Mouse (Mus musculus) layer of hippocampus, adult 2 months (tissue): Measurements from ENCODE around the gene Krtap3-1. TPM values are rescaled to one million over a fixed set of nuclear protein-coding genes. Genes with fewer than 3 reads are reported as not detected.

ENCODE experiments used
- DNase-seq, 2 experiments: peaks; one replicate each; pipeline ENCODE4 v3.0.0; 2022; ENCODE audit warnings: low spot score in 2 of 2
- H3K27ac ChIP-seq: fragments of 200-600 bp; 2 replicates; pipeline ENCODE4 v1.8.1; 2022
- H3K4me3 ChIP-seq: fragments of 200-600 bp; 2 replicates; pipeline ENCODE4 v1.8.1; 2022; ENCODE audit warnings: mild to moderate bottlenecking
- CTCF ChIP-seq: fragments of 200-600 bp; conservative IDR thresholded peaks from 2 replicates; pipeline ENCODE4 v1.8.1; 2022; ENCODE audit warnings: antibody characterized with exemption, mild to moderate bottlenecking, moderate library complexity
- total RNA-seq, 2 experiments: library from RNA; stranded (reverse); gene quantifications; 2 replicates each; pipeline ENCODE4 v1.2.3; 2021

The Krtap3-1 gene
- total RNA-seq, 2 experiments from 2014 or later, result not detected

DNA sequence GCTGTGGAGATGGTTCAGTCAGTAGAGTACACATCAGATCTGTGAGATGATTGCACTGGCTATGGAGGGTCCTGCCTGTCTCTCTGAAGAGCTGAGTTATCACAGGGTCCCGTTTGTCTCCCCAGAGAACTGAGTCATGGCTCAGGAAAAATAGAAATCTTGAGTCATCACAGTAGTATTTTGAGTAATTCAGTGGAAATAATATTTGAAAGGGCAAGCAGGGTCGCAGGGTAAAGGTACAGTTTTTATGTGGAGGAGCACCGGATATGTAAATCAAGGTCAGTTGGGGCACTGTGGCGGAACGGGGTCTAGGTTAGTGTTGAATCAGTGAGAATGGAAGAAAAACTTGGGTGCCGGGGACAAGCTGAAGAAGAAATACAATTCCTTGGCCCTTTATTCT lies 3.9 kb downstream of the Krtap3-1 start:
- no peak for TF ChIP-seq CTCF
- no peak for DNase-seq
- Histone ChIP-seq H3K27ac (no peak overlapping the region), H3K4me3 (no peak overlapping the region)

DNA sequence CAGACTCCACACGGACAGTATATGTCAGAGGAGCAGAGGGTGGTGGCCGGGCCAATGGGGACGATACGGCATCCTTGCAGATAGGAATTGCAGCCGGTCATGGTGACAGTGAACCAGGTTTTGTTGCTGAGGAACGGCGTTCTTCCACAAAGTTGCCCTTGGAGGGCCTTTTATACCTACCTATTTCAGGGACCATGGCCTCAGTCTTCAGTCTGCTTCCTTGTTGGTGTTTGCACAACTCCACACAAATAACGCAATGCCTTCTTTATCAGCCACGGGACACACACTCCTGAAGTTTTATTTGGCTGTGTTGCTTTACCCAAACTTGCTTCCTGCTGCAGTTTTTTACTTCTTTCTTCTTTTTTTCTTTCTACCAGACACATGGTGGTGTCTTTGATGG lies 7.1 kb downstream of the Krtap3-1 start, which contains the start of gene Gm11939:
Gene Gm11939 (minus strand): TSS at position 101 of the 400 bp plus-strand sequence.
- no peak within 1 kb of the TSS for H3K4me3 ChIP-seq
- no peak within 1 kb of the TSS for H3K27ac ChIP-seq
- DNase-seq, result no peak
- TF ChIP-seq CTCF, result no peak

GRCm38 (mm10) chr11:99557976-99558745 lies 8.3 kb downstream of the Krtap3-1 start:
- DNase-seq, result no peak
- 0 out of 2 replicates have a peak, but pooled peaks have one; percentile 5 for TF ChIP-seq CTCF
- Histone ChIP-seq H3K4me3 (no peak overlapping the region), H3K27ac (no peak overlapping the region)

DNA sequence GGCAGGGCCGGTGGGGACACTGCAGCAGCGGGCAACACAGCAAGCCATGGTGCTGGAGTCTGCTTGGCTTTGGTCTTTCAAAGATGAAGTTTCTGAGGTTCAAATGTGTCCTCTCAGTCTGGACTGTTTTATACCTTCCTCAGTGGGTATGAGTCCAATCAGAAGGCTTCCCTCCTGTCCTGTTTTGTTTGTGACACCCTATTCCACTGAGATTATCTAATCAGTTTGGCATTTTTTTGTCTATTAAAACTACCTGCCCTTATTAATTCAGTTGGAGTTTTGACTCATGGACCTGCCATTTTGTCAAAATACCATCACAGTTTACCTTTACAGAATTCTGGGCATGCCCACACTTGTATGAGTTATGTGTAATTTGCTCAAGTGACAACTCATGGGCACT lies 9.7 kb downstream of the Krtap3-1 start, which contains the start of gene Krtap3-2:
Gene Krtap3-2 (minus strand): TSS at position 101 of the 400 bp plus-strand sequence.
- H3K27ac ChIP-seq, result no peak within 1 kb of the TSS
- no peak for DNase-seq
- TF ChIP-seq CTCF, result no peak

DNA sequence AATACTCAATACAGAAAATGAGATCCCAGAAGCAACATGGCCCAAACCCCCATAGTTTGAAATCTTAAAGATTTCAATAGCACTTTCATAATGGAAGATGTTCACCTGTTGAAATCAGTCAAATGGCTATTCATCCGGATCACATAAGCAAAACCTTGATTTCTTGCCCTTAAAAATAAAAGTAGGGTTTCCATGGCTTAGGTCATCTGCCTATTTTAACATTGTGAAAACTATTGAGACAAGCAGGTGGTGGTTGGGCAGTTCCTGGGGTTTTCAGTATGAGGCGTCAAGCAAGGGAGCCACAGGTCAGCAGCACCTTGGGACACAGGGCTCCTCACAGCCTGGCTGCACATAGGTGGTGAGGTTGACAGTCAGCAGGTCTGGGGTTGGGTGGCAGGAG lies 10.2 kb downstream of the Krtap3-1 start:
- no peak for DNase-seq
- no peak overlapping the region for H3K4me3 ChIP-seq
- TF ChIP-seq CTCF, result no peak
- no peak overlapping the region for H3K27ac ChIP-seq

More for the DNA sequence above, 9.7 kb downstream of the Krtap3-1 start, which contains the start of gene Krtap3-2:
- no peak within 1 kb of the TSS for H3K4me3 ChIP-seq

DNA sequence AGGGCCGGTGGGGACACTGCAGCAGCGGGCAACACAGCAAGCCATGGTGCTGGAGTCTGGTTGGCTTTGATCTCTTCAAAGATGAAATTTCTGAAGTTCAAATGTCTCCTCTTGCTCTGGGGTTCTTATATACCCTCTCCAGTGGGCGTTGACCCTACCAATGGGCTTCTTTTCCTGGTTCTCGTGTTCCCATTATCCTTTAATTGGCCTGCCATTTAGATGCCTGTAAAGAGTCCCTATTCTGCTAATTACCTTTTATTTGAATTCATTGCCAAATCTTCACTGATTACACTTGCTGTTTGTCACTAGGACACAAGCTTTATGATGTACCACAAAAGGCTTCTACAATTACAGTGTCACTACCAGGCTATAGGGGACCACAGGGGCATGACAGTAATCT lies 15.7 kb downstream of the Krtap3-1 start, which contains the start of gene Krtap3-3:
Gene Krtap3-3 (minus strand): TSS at position 101 of the 400 bp plus-strand sequence.
- TF ChIP-seq CTCF, result no peak
- Histone ChIP-seq H3K27ac (no peak within 1 kb of the TSS), H3K4me3 (no peak within 1 kb of the TSS)
- no peak for DNase-seq

GRCm38 (mm10) chr11:99547892-99548291 lies 18.5 kb downstream of the Krtap3-1 start:
- no peak overlapping the region for H3K4me3 ChIP-seq
- peak; percentile 31 for TF ChIP-seq CTCF

GRCm38 (mm10) chr11:99539721-99540120 lies 26.7 kb downstream of the Krtap3-1 start:
- TF ChIP-seq CTCF, result no peak
- peak; percentile 26 for DNase-seq
- H3K27ac ChIP-seq, result no peak overlapping the region
- H3K4me3 ChIP-seq, result no peak overlapping the region

More at GRCm38 (mm10) chr11:99547892-99548291, 18.5 kb downstream of the Krtap3-1 start:
- H3K27ac ChIP-seq, result no peak overlapping the region
- no peak for DNase-seq

- no peak for DNase-seq
- no peak for TF ChIP-seq CTCF
Observed at GRCm38 (mm10) chr11:99521288-99521860, 45.1 kb downstream of the Krtap3-1 start, which contains the start of gene Krt39. Gene Krt39 (minus strand): TSS chr11:99521338.

More at GRCm38 (mm10) chr11:99521288-99521860, 45.1 kb downstream of the Krtap3-1 start, which contains the start of gene Krt39:
- H3K27ac ChIP-seq, result no peak within 1 kb of the TSS
- no peak within 1 kb of the TSS for H3K4me3 ChIP-seq

Other genes with a start within 250 kb of the Krtap3-1 start
- not detected for gene Krt25, start 243.7 kb downstream of the Krtap3-1 start, total RNA-seq
- gene Krt26, start 228.7 kb downstream of the Krtap3-1 start, total RNA-seq, result not detected
- gene Krt27, start 215.5 kb downstream of the Krtap3-1 start, total RNA-seq, result not detected
- under 1 TPM in 1 of 2 experiments, not detected in 1; 0.23 TPM for gene Krt28, start 191.7 kb downstream of the Krtap3-1 start, total RNA-seq
- gene Krt10, start 177.3 kb downstream of the Krtap3-1 start, total RNA-seq, result 10 to 100 TPM; 14.8 to 16.4 TPM
- gene Krt12, start 144.4 kb downstream of the Krtap3-1 start, total RNA-seq, result 1 to 10 TPM in 1 of 2 experiments, under 1 TPM in 1; 0.97 to 1.4 TPM
- not detected for gene Krt20, start 128.5 kb downstream of the Krtap3-1 start, total RNA-seq
- not detected for gene Krt23, start 73.5 kb downstream of the Krtap3-1 start, total RNA-seq
- not detected for gene Krt39, start 45.3 kb downstream of the Krtap3-1 start, total RNA-seq
- gene Krt40, start 23.5 kb downstream of the Krtap3-1 start, total RNA-seq, result not detected
- not detected for gene Krtap3-3, start 15.8 kb downstream of the Krtap3-1 start, total RNA-seq
- not detected for gene Krtap3-2, start 9.8 kb downstream of the Krtap3-1 start, total RNA-seq
- gene Gm11939, start 7.2 kb downstream of the Krtap3-1 start, total RNA-seq, result not detected
- gene Krtap1-5, start 14.4 kb upstream of the Krtap3-1 start, total RNA-seq, result not detected
- not detected for gene Krtap1-4, start 17.0 kb upstream of the Krtap3-1 start, total RNA-seq
- gene Krtap1-3, start 24.7 kb upstream of the Krtap3-1 start, total RNA-seq, result not detected
- gene Krtap9-3, start 31.5 kb upstream of the Krtap3-1 start, total RNA-seq, result not detected
- not detected for gene Gm11938, start 36.7 kb upstream of the Krtap3-1 start, total RNA-seq
- gene Gm11937, start 43.6 kb upstream of the Krtap3-1 start, total RNA-seq, result not detected
- gene Krtap2-4, start 48.2 kb upstream of the Krtap3-1 start, total RNA-seq, result not detected
- not detected for gene Gm11562, start 53.8 kb upstream of the Krtap3-1 start, total RNA-seq
- gene Krtap4-1, start 61.6 kb upstream of the Krtap3-1 start, total RNA-seq, result not detected
- not detected for gene Krtap4-2, start 68.5 kb upstream of the Krtap3-1 start, total RNA-seq
- gene Krtap4-7, start 77.5 kb upstream of the Krtap3-1 start, total RNA-seq, result not detected
- not detected for gene Gm11555, start 83.6 kb upstream of the Krtap3-1 start, total RNA-seq
- gene Gm11563, start 92.3 kb upstream of the Krtap3-1 start, total RNA-seq, result not detected
- not detected for gene Krtap4-6, start 99.3 kb upstream of the Krtap3-1 start, total RNA-seq
- gene Gm14190, start 124.1 kb upstream of the Krtap3-1 start, total RNA-seq, result not detected
- not detected for gene Gm14180, start 167.7 kb upstream of the Krtap3-1 start, total RNA-seq
- gene Gm11595, start 206.3 kb upstream of the Krtap3-1 start, total RNA-seq, result not detected
- gene Krtap4-8, start 214.1 kb upstream of the Krtap3-1 start, total RNA-seq, result not detected
- gene Krtap4-9, start 218.6 kb upstream of the Krtap3-1 start, total RNA-seq, result not detected
- gene Gm11596, start 226.8 kb upstream of the Krtap3-1 start, total RNA-seq, result not detected
- not detected for gene Gm11569, start 232.3 kb upstream of the Krtap3-1 start, total RNA-seq
- gene Gm11554, start 237.8 kb upstream of the Krtap3-1 start, total RNA-seq, result not detected
- not detected for gene Krtap4-13, start 243.3 kb upstream of the Krtap3-1 start, total RNA-seq
- not detected for gene Gm11564, start 249.0 kb upstream of the Krtap3-1 start, total RNA-seq